Mouse (Mus musculus): ENCODE measurements around the gene Mrpl9. TPM values are rescaled to one million over a fixed set of nuclear protein-coding genes. Genes with fewer than 3 reads are reported as not detected.

The Mrpl9 gene
- polyA plus RNA-seq, 1 experiment: 17.1 TPM

DNA sequence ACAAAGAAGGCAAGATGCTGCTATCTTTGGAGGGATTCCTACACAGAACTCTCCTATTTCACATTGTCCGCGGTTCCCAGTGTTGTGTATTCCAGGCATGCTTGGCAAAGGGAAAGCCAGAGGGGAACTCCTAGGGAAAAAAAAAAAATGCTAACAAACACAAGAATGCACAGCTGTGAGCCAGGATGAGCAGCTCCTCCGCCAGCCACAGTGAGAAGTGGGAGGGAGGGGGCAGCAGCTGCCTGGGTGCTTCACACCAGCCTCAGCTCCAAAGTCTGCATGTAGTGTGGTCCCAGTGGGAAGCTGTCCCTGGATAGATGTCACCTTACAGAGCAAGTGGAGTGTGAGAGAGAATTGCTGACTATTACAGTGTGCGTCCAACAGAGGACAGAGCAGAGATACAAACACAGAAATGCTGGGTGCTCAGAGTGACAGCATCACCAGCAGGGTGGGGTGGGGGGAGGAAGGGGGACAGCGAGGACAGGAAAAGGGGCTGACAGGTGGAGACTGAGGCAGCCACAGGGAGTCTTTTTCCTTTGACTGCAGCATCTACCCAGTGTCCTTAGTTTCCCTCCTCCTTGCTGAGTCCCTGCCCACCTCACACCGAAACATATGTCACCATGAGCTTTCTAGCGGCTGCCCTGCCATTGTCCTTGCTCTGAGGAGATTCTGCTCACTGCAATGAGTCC, 38.6 kb upstream of the Mrpl9 start:
- Histone ChIP-seq H3K27ac (ENCODE audit: control insufficient read depth, insufficient read depth, low read depth, low read length) (no peak overlapping the region), H3K36me3 (ENCODE audit: control insufficient read depth, insufficient read depth, low read length) (no peaks in the 10 kb centered on the region), H3K27me3 (ENCODE audit: control insufficient read depth, insufficient read depth, low read length) (no peaks in the 10 kb centered on the region), H3K4me1 (ENCODE audit: control insufficient read depth, insufficient read depth, low read length) (no peaks in the 10 kb centered on the region), H3K4me3 (ENCODE audit: control insufficient read depth, low read depth, low read length) (peak overlapping the region; percentile 70)
- no peak for TF ChIP-seq POLR2A (IDR thresholded peaks at IDR 0.05; ENCODE audit: control insufficient read depth, low read depth, low read length)
- no peak for TF ChIP-seq CTCF (IDR thresholded peaks at IDR 0.05; ENCODE audit: control insufficient read depth, insufficient read depth, insufficient replicate concordance, low read depth, low read length)

DNA sequence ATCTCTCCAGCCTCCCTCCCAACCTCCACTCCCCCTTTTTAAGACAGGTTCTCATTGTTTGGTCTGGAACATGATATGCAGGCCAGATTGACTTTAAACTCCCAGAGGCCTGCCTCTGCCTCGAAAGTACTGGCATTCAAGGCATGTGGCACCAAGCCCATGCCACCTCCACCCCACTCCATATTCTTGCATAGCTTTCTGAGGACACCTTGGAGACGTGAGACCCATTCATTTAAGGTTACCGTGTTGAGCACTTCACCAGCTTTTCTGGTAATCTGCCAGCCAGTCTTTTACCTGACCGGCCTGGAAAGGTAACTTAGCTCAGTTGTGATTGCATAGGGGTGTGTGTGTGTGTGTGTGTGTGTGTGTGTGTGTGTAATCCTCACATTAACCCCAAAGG, 37.6 kb upstream of the Mrpl9 start:
- Histone ChIP-seq H3K4me1 (ENCODE audit: control insufficient read depth, insufficient read depth, low read length) (no peaks in the 10 kb centered on the region), H3K36me3 (ENCODE audit: control insufficient read depth, insufficient read depth, low read length) (no peaks in the 10 kb centered on the region; the same call in 1 of the 2 replicates)

DNA sequence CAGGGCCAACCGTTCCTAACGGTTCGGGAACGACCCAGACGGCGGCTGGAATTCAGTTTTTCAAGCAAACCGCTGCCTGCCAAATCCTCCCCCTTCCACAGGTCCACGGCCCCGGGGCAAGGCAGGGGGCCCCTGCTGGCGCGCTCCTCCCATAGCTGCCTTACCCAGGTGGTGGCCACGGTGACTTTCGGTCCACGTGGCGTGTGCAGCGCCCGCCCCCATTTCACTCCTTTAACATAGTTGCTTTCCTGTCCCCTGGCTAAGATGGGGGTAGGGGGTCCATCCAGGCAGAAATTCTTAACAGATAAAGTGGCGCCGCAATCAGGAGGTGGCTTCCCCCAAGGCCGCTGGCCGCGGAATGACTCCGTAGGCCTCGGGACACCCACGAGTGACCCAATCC, 30.6 kb upstream of the Mrpl9 start:
- Histone ChIP-seq H3K27ac (ENCODE audit: control insufficient read depth, insufficient read depth, low read depth, low read length) (peak overlapping the region; percentile 99), H3K27me3 (ENCODE audit: control insufficient read depth, insufficient read depth, low read length) (no peaks in the 10 kb centered on the region), H3K4me1 (ENCODE audit: control insufficient read depth, insufficient read depth, low read length) (no peaks in the 10 kb centered on the region), H3K4me3 (ENCODE audit: control insufficient read depth, low read depth, low read length) (peak overlapping the region; percentile 86), H3K36me3 (ENCODE audit: control insufficient read depth, insufficient read depth, low read length) (no peaks in the 10 kb centered on the region; the same call in 1 of the 2 replicates)
- TF ChIP-seq CTCF (IDR thresholded peaks at IDR 0.05; ENCODE audit: control insufficient read depth, insufficient read depth, insufficient replicate concordance, low read depth, low read length) (no peak), POLR2A (IDR thresholded peaks at IDR 0.05; ENCODE audit: control insufficient read depth, low read depth, low read length) (no peak; the same call in 1 of the 2 replicates)

More for the DNA sequence above, 37.6 kb upstream of the Mrpl9 start:
- H3K4me3 ChIP-seq (ENCODE audit: control insufficient read depth, low read depth, low read length): no peak overlapping the region
- H3K27ac ChIP-seq (ENCODE audit: control insufficient read depth, insufficient read depth, low read depth, low read length): no peak overlapping the region
- no peak for TF ChIP-seq CTCF (IDR thresholded peaks at IDR 0.05; ENCODE audit: control insufficient read depth, insufficient read depth, insufficient replicate concordance, low read depth, low read length)
- H3K27me3 ChIP-seq (ENCODE audit: control insufficient read depth, insufficient read depth, low read length): no peaks in the 10 kb centered on the region

DNA sequence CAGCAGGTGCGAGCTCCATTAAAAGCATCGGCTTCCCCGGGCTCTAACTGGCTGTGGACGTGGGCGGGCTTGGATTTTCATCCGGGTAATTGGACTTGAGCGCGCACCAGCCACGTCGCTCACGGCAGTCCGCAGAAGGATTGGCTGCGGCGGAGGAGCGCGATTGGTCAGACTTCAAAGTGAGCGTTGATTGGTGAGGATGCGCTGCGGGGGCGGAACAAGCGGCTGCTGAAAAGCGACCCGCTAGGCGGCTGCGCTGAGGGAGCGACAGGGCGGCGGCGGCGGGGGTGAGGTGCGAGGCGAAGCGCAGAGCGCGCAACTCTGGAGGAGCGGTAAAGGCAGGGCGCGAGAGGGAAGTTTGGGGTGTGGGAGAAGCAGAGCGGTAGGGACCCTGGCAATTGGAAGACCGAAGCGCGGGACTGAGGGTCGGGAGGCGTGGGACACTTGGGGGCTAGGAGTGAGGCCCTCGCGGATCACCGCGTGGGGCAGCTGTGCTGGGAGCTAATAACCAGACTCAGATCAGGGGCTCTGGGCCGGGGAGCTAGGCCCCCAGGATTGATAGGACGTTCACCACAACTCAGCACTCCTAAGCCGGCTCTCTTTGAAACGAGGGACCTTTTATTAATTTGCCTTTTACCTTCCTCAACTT, 30.0 kb upstream of the Mrpl9 start, which contains the start of gene Tdrkh:
Gene Tdrkh, plus strand, starts transcription at position 243 of the 649 bp plus-strand sequence.
- Histone ChIP-seq H3K4me1 (ENCODE audit: control insufficient read depth, insufficient read depth, low read length) (no peaks in the 10 kb centered on the region), H3K4me3 (ENCODE audit: control insufficient read depth, low read depth, low read length) (peak within 1 kb of the TSS; percentile 86), H3K36me3 (ENCODE audit: control insufficient read depth, insufficient read depth, low read length) (no peaks in the 10 kb centered on the region; the same call in 1 of the 2 replicates), H3K27me3 (ENCODE audit: control insufficient read depth, insufficient read depth, low read length) (no peaks in the 10 kb centered on the region), H3K27ac (ENCODE audit: control insufficient read depth, insufficient read depth, low read depth, low read length) (peak within 1 kb of the TSS; percentile 99)
- TF ChIP-seq POLR2A (IDR thresholded peaks at IDR 0.05; ENCODE audit: control insufficient read depth, low read depth, low read length): peak; percentile 68
- no peak for TF ChIP-seq CTCF (IDR thresholded peaks at IDR 0.05; ENCODE audit: control insufficient read depth, insufficient read depth, insufficient replicate concordance, low read depth, low read length)

DNA sequence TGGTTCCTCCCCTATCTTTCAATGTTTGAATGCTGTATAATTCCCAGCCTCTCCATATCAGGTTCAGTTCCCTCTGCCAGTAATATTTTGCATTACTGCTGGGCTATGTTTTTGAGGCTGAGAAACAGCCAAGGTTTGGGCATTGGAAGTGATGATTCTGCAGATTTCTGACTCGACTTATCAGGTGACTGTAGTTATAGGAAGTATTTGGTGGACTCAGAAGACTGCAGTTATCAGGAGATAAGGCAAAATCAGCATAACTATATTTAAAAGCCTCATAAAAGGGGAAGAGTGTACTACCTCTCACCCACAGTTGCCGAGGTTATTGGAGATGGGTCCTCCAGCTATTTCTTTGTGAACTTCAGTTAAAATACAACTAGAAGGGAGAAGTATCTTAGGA, 12.1 kb upstream of the Mrpl9 start:
- TF ChIP-seq CTCF (IDR thresholded peaks at IDR 0.05; ENCODE audit: control insufficient read depth, insufficient read depth, insufficient replicate concordance, low read depth, low read length): no peak
- no peak for TF ChIP-seq POLR2A (IDR thresholded peaks at IDR 0.05; ENCODE audit: control insufficient read depth, low read depth, low read length)
- H3K27ac ChIP-seq (ENCODE audit: control insufficient read depth, insufficient read depth, low read depth, low read length): no peak overlapping the region
- H3K4me1 ChIP-seq (ENCODE audit: control insufficient read depth, insufficient read depth, low read length): no peaks in the 10 kb centered on the region
- peaks cover 4% of the 10 kb centered on the region for H3K36me3 ChIP-seq (ENCODE audit: control insufficient read depth, insufficient read depth, low read length)
- no peaks in the 10 kb centered on the region for H3K27me3 ChIP-seq (ENCODE audit: control insufficient read depth, insufficient read depth, low read length)
- H3K4me3 ChIP-seq (ENCODE audit: control insufficient read depth, low read depth, low read length): no peak overlapping the region

DNA sequence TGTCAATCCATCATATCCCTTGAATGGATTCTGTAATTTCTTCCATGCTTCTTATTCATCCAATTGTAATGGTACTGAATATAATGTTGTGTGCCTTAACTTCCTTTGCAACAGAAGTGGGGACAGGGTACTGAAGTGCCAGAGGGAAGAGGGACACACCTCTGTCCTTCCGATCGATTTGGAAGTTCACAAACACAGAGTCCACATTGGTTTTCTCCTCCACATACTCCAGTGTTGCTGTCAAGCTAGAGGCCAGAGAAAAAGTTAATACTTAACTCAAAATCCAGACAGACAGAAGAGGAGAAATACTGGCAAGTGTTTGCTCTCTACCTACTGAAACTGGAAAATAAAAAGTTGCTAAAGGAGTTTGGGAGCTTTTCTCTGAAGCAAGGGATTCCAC, 8.8 kb upstream of the Mrpl9 start:
- no peaks in the 10 kb centered on the region for H3K27me3 ChIP-seq (ENCODE audit: control insufficient read depth, insufficient read depth, low read length)
- no peaks in the 10 kb centered on the region for H3K4me1 ChIP-seq (ENCODE audit: control insufficient read depth, insufficient read depth, low read length)
- TF ChIP-seq CTCF (IDR thresholded peaks at IDR 0.05; ENCODE audit: control insufficient read depth, insufficient read depth, insufficient replicate concordance, low read depth, low read length) (no peak), POLR2A (IDR thresholded peaks at IDR 0.05; ENCODE audit: control insufficient read depth, low read depth, low read length) (no peak)
- H3K27ac ChIP-seq (ENCODE audit: control insufficient read depth, insufficient read depth, low read depth, low read length): peak overlapping the region; percentile 78
- peak overlapping the region; percentile 76 for H3K4me3 ChIP-seq (ENCODE audit: control insufficient read depth, low read depth, low read length)
- H3K36me3 ChIP-seq (ENCODE audit: control insufficient read depth, insufficient read depth, low read length): peaks cover 4% of the 10 kb centered on the region

DNA sequence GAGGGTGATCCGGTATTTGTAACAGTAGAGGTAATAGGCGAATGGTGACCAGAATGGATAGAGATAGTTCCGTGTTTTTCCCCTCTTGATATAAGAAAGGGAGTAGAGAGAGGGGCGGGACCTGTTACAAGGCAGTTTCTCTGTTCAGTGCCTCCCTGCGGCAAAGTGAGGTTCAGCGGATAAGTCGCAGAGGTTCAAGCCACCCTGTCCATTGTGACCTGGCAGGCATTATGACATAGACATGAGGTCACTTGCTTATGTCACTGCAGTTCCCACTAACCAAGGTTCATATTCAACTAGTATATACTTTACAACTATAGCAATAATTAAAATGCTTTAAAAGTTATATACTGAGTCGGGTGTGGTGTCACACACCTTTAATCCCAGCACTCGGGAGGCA, 6.7 kb upstream of the Mrpl9 start:
- Histone ChIP-seq H3K27ac (ENCODE audit: control insufficient read depth, insufficient read depth, low read depth, low read length) (peak overlapping the region; percentile 76), H3K4me3 (ENCODE audit: control insufficient read depth, low read depth, low read length) (peak overlapping the region; percentile 89), H3K27me3 (ENCODE audit: control insufficient read depth, insufficient read depth, low read length) (no peaks in the 10 kb centered on the region), H3K4me1 (ENCODE audit: control insufficient read depth, insufficient read depth, low read length) (no peaks in the 10 kb centered on the region), H3K36me3 (ENCODE audit: control insufficient read depth, insufficient read depth, low read length) (peaks cover 4% of the 10 kb centered on the region)
- TF ChIP-seq POLR2A (IDR thresholded peaks at IDR 0.05; ENCODE audit: control insufficient read depth, low read depth, low read length) (peak; percentile 91; the same call in 1 of the 2 replicates), CTCF (IDR thresholded peaks at IDR 0.05; ENCODE audit: control insufficient read depth, insufficient read depth, insufficient replicate concordance, low read depth, low read length) (no peak)

Measured in testis, adult 2 months (tissue).